Mouse (Mus musculus) midbrain, embryonic 13.5 days (tissue): ENCODE results near the gene Atf7ip. TPM values are rescaled to one million over a fixed set of nuclear protein-coding genes. Genes with fewer than 3 reads are reported as not detected.

ENCODE experiments used
- ATAC-seq: fragments of 200-750 bp; cut with Nextera tagmentation; 2 replicates; pipeline ENCODE4 v1.8.0; 2017; ENCODE audit warnings: mild to moderate bottlenecking, moderate TSS enrichment, moderate library complexity
- H3K27ac ChIP-seq: fragments of 300-500 bp; sonication (generic); 2 replicates; pipeline ENCODE4 v1.5.1; 2015; ENCODE audit warnings: inconsistent platforms, mild to moderate bottlenecking, moderate library complexity
- H3K27me3 ChIP-seq: fragments of 300-500 bp; sonication (generic); 2 replicates; pipeline ENCODE4 v1.6.1; 2015; ENCODE audit warnings: mild to moderate bottlenecking, inconsistent platforms
- H3K36me3 ChIP-seq: fragments of 300-500 bp; sonication (generic); 2 replicates; pipeline ENCODE4 v1.6.1; 2015; ENCODE audit warnings: mild to moderate bottlenecking, inconsistent platforms
- H3K4me1 ChIP-seq: fragments of 300-500 bp; sonication (generic); replicated peaks from 2 replicates; pipeline ENCODE4 v1.6.1; 2015; ENCODE audit warnings: inconsistent platforms
- H3K4me2 ChIP-seq: fragments of 300-500 bp; sonication (generic); replicated peaks from 2 replicates; pipeline ENCODE4 v1.6.1; 2015; ENCODE audit warnings: moderate library complexity, mild to moderate bottlenecking, inconsistent platforms
- H3K4me3 ChIP-seq: fragments of 300-500 bp; sonication (generic); replicated peaks from 2 replicates; pipeline ENCODE4 v1.5.1; 2015; ENCODE audit warnings: mild to moderate bottlenecking, inconsistent platforms
- H3K9ac ChIP-seq: fragments of 300-500 bp; sonication (generic); replicated peaks from 2 replicates; pipeline ENCODE4 v1.6.1; 2015; ENCODE audit warnings: mild to moderate bottlenecking, inconsistent platforms
- H3K9me3 ChIP-seq: fragments of 300-500 bp; sonication (generic); 2 replicates; pipeline ENCODE4 v1.6.1; 2016; ENCODE audit warnings: mild to moderate bottlenecking, inconsistent platforms
- WGBS: fragments of 180-500 bp; shearing (Covaris S2); methylation state at CpG from one replicate; pipeline ENCODE4 v1.1.7; 2015; 5-methylcytosine and 5-hydroxymethylcytosine counted together
- polyA plus RNA-seq: library from polyadenylated mRNA; unstranded; fragments of >200 nt; fragmentation: Nextera tagmentation; extraction: Ambion mirVana; gene quantifications from 2 replicates; pipeline ENCODE4 v1.2.1, GENCODE M21; 2015

Atf7ip gene
- polyA plus RNA-seq, 1 experiment from 2014 or later: 49.9 TPM

- Histone ChIP-seq H3K36me3 (no peaks in the 10 kb centered on the region), H3K27ac (no peak overlapping the region), H3K27me3 (0 out of 2 replicates have a peak, but pooled peaks cover 5% of the 10 kb centered on the region), H3K9me3 (no peaks in the 10 kb centered on the region), H3K4me3 (no peak overlapping the region), H3K9ac (no peak overlapping the region), H3K4me2 (no peak overlapping the region), H3K4me1 (no peaks in the 10 kb centered on the region)
- no peak for ATAC-seq
- 69% methylated on average over 3 of the region's 3 CpGs for WGBS
Observed at GRCm38 (mm10) chr6:136634982-136635381, 129.0 kb downstream of the Atf7ip start.

- WGBS: 92% methylated on average over 2 of the region's 2 CpGs
- H3K4me1 ChIP-seq: no peaks in the 10 kb centered on the region
- no peak overlapping the region for H3K9ac ChIP-seq
- ATAC-seq: no peak
- no peak overlapping the region for H3K4me2 ChIP-seq
- H3K36me3 ChIP-seq: no peaks in the 10 kb centered on the region
- H3K9me3 ChIP-seq: peaks cover 5% of the 10 kb centered on the region; the same call in 1 of the 2 replicates
- H3K27ac ChIP-seq: no peak overlapping the region
- no peak overlapping the region for H3K4me3 ChIP-seq
- no peaks in the 10 kb centered on the region for H3K27me3 ChIP-seq
Observed at GRCm38 (mm10) chr6:136644171-136644570, 138.2 kb downstream of the Atf7ip start.

- no peaks in the 10 kb centered on the region for H3K4me1 ChIP-seq
- 72% methylated on average over 9 of the region's 9 CpGs for WGBS
- no peaks in the 10 kb centered on the region for H3K36me3 ChIP-seq
- H3K9ac ChIP-seq: no peak overlapping the region
- no peak overlapping the region for H3K4me3 ChIP-seq
- H3K27me3 ChIP-seq: no peaks in the 10 kb centered on the region
- 0 out of 2 replicates have a peak, but pooled peaks have one; percentile 27 for ATAC-seq
- peaks cover 5% of the 10 kb centered on the region; the same call in 1 of the 2 replicates for H3K9me3 ChIP-seq
- H3K4me2 ChIP-seq: no peak overlapping the region
- no peak overlapping the region for H3K27ac ChIP-seq
Observed at GRCm38 (mm10) chr6:136645754-136646153, 139.8 kb downstream of the Atf7ip start.

- Histone ChIP-seq H3K9ac (no peak overlapping the region), H3K27ac (no peak overlapping the region), H3K4me3 (no peak overlapping the region), H3K4me2 (no peak overlapping the region), H3K27me3 (no peaks in the 10 kb centered on the region), H3K9me3 (peaks cover 5% of the 10 kb centered on the region; the same call in 1 of the 2 replicates), H3K36me3 (no peaks in the 10 kb centered on the region), H3K4me1 (no peaks in the 10 kb centered on the region)
- ATAC-seq: no peak
- WGBS: 40% methylated on average over 6 of the region's 6 CpGs
Observed at GRCm38 (mm10) chr6:136646207-136646606, 140.2 kb downstream of the Atf7ip start.

GRCm38 (mm10) chr6:136647455-136647861 is 141.5 kb downstream of the Atf7ip start:
- Histone ChIP-seq H3K4me2 (no peak overlapping the region), H3K27me3 (no peaks in the 10 kb centered on the region), H3K27ac (no peak overlapping the region), H3K4me1 (no peaks in the 10 kb centered on the region), H3K36me3 (no peaks in the 10 kb centered on the region), H3K9me3 (peaks cover 5% of the 10 kb centered on the region; the same call in 1 of the 2 replicates), H3K4me3 (no peak overlapping the region), H3K9ac (no peak overlapping the region)
- 82% methylated on average over 10 of the region's 10 CpGs for WGBS
- ATAC-seq: no peak

GRCm38 (mm10) chr6:136650664-136651063 is 144.7 kb downstream of the Atf7ip start:
- Histone ChIP-seq H3K27me3 (no peaks in the 10 kb centered on the region), H3K4me3 (no peak overlapping the region), H3K36me3 (no peaks in the 10 kb centered on the region), H3K27ac (no peak overlapping the region), H3K4me2 (no peak overlapping the region), H3K4me1 (no peaks in the 10 kb centered on the region), H3K9ac (no peak overlapping the region), H3K9me3 (no peaks in the 10 kb centered on the region)
- ATAC-seq: no peak
- 95% methylated on average over 8 of the region's 8 CpGs for WGBS

- no peaks in the 10 kb centered on the region for H3K9me3 ChIP-seq
- no peak overlapping the region for H3K4me3 ChIP-seq
- ATAC-seq: no peak
- no peak overlapping the region for H3K27ac ChIP-seq
- no peaks in the 10 kb centered on the region for H3K27me3 ChIP-seq
- 75% methylated on average over 5 of the region's 5 CpGs for WGBS
- no peaks in the 10 kb centered on the region for H3K36me3 ChIP-seq
- H3K4me1 ChIP-seq: no peaks in the 10 kb centered on the region
- no peak overlapping the region for H3K9ac ChIP-seq
- no peak overlapping the region for H3K4me2 ChIP-seq
Observed at GRCm38 (mm10) chr6:136653331-136653730, 147.4 kb downstream of the Atf7ip start.

GRCm38 (mm10) chr6:136654470-136654869 is 148.5 kb downstream of the Atf7ip start:
- Histone ChIP-seq H3K9ac (no peak overlapping the region), H3K9me3 (no peaks in the 10 kb centered on the region), H3K36me3 (no peaks in the 10 kb centered on the region), H3K4me3 (no peak overlapping the region), H3K27me3 (no peaks in the 10 kb centered on the region), H3K4me1 (no peaks in the 10 kb centered on the region), H3K27ac (no peak overlapping the region), H3K4me2 (no peak overlapping the region)
- no peak for ATAC-seq
- 96% methylated on average over 20 of the region's 20 CpGs for WGBS

GRCm38 (mm10) chr6:136655786-136656185 is 149.8 kb downstream of the Atf7ip start:
- Histone ChIP-seq H3K4me1 (no peaks in the 10 kb centered on the region), H3K27me3 (peaks cover 11% of the 10 kb centered on the region), H3K4me3 (no peak overlapping the region), H3K9me3 (no peaks in the 10 kb centered on the region), H3K36me3 (no peaks in the 10 kb centered on the region), H3K27ac (no peak overlapping the region), H3K9ac (no peak overlapping the region), H3K4me2 (no peak overlapping the region)
- WGBS: 76% methylated on average over 11 of the region's 11 CpGs
- ATAC-seq: no peak

GRCm38 (mm10) chr6:136658303-136658702 is 152.3 kb downstream of the Atf7ip start:
- no peaks in the 10 kb centered on the region for H3K9me3 ChIP-seq
- peaks cover 33% of the 10 kb centered on the region for H3K27me3 ChIP-seq
- no peak for ATAC-seq
- no peak overlapping the region for H3K27ac ChIP-seq
- 87% methylated on average over 4 of the region's 4 CpGs for WGBS
- H3K9ac ChIP-seq: no peak overlapping the region
- peaks cover 8% of the 10 kb centered on the region for H3K4me1 ChIP-seq
- H3K36me3 ChIP-seq: no peaks in the 10 kb centered on the region
- H3K4me3 ChIP-seq: no peak overlapping the region
- H3K4me2 ChIP-seq: no peak overlapping the region

GRCm38 (mm10) chr6:136659226-136659625 is 153.3 kb downstream of the Atf7ip start:
- Histone ChIP-seq H3K9ac (no peak overlapping the region), H3K4me3 (no peak overlapping the region), H3K9me3 (no peaks in the 10 kb centered on the region), H3K36me3 (no peaks in the 10 kb centered on the region), H3K27me3 (peaks cover 33% of the 10 kb centered on the region), H3K4me2 (no peak overlapping the region), H3K4me1 (peaks cover 8% of the 10 kb centered on the region), H3K27ac (no peak overlapping the region)
- ATAC-seq: no peak
- 93% methylated on average over 9 of the region's 9 CpGs for WGBS
